Mouse (Mus musculus) monocyte, adult 5-6 weeks (primary cell): Measurements from ENCODE around the gene Gm20605. TPM values are rescaled to one million over a fixed set of nuclear protein-coding genes. Genes with fewer than 3 reads are reported as not detected.
"Not testable (repeated sequence)": the region's sequence is repeated elsewhere in the genome, so short reads cannot be mapped to it uniquely, and the experiment has no call there.

Experiments
- ATAC-seq: fragments of 153-309, 156-312 bp; replicated peaks from 2 replicates; pipeline ENCODE4 v1.8.0; 2017; ENCODE audit warnings: mild to moderate bottlenecking; ENCODE audit not compliant: low TSS enrichment, insufficient number of reproducible peaks, severe bottlenecking, poor library complexity, low FRiP score
- total RNA-seq: library from RNA; stranded (forward); fragments of 200-1000, 200-491, 200-594 nt; gene quantifications from 3 replicates; pipeline ENCODE4 v1.2.3, GENCODE M21; 2017

Gene Gm20605
- total RNA-seq, 1 experiment from 2014 or later, result 12.9 TPM

DNA sequence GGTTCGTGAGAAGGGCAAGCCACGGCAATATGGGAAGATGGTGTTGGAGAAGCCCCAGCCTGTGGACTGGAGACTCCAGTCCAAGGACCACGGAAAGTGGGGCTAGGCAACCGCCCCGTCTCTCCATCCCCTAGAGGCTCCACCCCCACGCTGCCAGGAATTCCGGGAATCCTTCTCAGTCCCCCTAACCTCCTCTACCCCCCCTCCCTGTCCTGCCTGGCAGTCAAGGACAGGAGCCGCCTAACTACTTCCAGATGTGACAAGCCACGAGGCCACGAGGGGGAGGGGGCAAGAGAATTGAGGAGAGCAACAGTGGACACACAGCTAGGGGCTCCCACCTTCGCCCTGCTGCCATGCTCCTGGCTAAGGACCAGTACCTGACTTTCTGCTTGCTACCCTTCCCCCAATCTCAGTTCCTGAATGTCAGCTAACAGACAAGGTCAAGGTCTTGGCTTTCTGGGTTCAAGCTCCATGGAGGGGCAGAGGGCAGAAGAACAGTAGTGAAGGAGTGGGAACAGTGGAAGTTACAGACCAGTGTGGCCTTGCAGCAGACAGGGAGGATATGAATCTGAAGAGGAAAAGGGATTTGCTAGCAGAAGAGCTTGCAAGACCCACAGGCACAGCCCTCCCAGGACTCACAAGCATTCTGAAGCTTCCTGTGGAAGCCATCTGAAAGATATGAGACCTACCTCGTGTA, 18.3 kb upstream of the Gm20605 start:
- no peak for ATAC-seq

DNA sequence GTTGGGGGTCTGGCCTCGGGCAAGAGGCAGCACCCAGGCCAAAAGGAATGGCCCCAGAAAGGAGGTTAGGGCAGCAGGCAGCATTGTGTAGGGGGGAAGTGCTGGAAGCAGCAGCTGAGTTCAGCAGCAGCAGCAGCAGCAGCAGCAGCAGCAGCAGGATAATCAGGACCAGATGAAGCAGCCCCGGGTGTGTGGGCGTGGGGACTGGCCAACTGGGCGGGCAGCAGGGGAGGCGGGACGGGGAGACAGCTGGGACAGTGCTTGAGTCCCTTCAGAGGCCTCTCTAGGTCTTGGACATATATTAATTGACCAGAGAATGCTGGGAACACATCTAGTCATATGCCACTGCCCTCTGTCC, 17.8 kb upstream of the Gm20605 start:
- no peak for ATAC-seq

DNA sequence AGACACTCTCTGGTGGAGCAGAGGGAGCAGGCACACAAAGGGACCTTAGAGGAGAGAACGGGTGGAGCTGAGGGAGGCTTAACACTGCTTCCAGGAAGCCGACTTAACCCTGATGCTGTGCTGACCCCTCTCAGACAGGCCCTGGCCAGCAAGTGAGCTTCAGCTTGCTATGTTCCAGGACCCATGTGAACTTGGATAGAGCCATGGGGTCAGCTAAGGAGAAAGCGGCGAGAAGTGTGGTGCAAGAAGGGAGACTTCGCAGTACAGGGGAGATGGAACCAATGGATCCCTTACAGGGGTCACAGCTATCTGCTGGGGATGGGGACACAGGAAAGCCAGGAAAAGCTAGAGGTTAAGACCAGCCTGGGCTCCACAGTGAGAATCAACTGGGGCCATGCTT, 15.9 kb upstream of the Gm20605 start:
- ATAC-seq, result no peak

DNA sequence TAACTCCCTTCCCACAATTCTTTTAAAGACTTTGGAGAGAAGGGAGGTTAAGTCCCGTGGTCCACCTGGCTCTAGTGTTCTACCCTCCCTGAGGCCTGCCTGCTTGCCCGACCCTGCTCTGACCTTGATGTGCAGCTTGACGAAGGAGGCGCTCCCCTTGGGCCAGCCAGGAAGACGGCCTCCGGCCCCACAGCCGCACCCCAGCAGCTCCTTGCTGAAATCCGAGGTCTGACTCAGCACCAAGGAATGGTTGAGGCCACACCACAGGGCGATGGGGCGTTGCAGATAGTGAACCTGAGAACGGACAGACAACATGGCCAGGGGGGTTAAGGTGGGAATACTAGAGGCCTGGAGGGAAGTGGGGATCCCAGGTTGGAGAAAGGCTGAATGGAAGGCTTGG, 15.4 kb upstream of the Gm20605 start, which contains the start of gene Pcolce:
Gene Pcolce (minus strand): TSS at position 235 of the 400 bp plus-strand sequence.
- ATAC-seq, result no peak

DNA sequence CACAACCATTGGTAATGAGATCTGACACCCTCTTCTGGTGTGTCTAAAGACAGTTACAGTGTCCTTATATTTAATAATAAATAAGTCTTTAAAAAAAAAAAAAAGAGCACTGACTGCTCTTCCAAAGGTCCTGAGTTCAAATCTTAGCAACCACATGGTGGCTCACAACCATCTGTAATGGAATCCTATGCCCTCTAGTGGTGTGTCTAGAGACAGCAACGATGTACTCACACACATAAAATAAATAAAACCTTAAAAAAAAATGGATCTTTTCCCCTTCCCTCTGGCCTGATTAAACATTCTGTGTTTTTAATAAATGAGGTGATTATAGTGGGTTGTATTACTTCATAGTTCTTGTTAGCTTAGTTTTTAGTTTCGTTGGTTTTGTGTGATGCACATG, 14.1 kb upstream of the Gm20605 start:
- not testable (repeated sequence) for ATAC-seq

DNA sequence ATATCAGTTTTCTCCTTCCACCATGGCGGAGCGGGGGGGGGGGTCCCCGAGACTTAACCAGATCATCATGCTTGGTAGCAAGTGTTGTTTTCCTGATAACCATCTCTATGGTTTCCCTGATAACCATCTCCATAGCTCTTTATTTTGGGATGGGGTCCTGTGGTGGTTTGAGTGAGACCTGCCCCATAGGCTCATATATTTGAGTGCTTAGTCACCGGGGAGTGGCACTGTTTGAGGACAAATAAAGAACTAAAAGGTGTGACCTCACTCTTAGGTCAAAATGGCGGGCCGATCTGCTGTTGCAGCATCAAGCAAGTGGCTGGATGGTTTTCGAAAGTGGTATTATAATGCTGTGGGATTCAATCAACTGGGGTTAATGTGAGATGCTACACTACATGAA, 13.6 kb upstream of the Gm20605 start:
- no peak for ATAC-seq

DNA sequence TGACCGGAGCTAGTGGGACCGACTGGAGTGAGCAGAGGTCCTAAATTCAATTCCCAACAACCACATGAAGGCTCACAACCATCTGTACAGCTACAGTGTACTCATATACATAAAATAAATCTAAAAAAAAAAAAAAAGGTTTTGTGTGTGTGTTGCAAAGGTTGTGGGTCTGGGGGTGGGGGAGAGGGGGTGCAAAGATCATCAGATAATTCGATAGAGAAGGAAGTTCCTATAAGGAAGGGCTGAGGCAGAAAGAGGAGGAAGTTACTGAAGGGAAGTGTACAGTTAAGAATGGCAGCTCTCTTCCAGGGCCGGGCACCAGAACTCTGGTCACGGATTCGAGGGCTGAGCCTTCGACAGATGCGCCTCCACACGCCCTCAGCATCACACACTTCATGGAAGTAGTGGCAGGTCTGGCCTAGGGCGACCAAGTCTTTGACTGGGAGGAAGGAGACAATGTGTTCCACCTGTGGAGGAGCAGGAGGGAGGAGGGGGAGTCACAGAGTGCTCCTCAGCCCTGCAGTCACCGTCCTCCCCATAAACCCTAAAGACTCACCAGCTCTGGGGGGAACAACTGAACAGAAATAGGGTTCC, 4.9 kb upstream of the Gm20605 start:
- ATAC-seq, result peak; percentile 34

DNA sequence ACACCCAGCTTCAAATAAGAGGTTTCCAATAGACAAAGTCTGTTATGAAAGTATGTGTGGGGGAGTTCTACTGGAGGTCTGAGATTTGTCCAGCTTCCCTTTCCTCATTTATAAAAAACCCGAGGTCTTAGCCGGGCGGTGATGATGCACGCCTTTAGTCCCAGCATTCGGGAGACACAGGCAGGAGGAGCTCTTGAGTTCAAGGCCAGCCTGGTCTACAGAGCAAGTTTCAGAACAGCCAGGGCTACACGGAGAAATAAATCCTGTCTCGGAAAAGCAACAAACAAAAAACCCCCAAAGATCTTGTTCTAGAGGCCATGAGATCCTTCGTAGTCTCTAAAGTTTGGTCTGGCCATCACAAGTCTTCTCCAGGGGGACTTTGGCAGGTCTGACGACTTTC, 984 bp upstream of the Gm20605 start:
- no peak for ATAC-seq

DNA sequence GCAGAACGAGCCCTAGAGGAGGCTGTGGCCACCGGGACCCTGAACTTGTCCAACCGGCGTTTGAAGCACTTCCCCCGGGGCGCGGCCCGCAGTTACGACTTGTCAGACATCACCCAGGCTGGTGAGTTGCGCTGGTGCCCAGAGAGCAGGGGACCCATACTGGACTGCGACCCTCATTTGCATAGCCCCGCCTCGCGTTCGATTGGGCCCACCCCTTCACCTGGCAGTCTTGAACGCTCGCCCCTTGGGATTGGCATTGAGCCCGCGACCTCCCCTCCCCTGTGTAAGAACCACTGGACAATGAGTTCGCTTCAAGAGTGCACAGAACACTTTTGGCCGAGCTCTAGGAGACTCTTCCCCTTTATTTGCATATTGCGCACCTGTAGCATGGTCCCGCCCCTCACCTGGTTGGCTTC, 339 bp downstream of the Gm20605 start:
- ATAC-seq, result no peak

DNA sequence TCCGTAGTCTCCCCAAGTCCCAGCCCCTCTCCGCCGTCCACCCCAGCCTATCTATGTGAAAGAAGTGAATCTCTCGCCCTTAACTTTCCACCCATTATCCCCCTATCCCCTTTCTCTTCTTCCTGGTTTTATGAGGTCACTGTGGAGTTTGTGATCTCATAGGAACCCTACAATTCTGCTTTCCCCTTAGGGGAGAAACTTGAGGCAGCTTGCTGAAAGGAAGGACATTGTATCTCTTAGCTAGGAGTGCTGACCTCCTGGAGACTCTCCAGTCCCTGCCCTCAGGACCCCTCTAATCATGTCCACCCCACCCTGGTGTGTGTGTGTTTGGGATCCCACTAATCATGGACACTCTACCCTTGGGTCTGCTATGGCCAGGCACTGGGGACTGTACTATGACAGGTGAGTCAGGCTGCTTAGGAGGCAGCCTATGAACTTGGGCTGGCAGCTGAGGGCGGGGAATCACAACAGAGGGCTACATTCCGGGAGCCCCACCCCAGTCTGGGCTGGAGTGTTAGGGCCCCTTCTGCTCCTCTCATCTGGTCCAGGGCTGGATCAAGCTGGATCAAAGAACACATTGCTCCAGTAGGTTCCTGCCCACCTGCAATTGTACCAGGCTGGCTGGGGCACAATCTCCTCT, 1.1 kb downstream of the Gm20605 start:
- ATAC-seq, result no peak

DNA sequence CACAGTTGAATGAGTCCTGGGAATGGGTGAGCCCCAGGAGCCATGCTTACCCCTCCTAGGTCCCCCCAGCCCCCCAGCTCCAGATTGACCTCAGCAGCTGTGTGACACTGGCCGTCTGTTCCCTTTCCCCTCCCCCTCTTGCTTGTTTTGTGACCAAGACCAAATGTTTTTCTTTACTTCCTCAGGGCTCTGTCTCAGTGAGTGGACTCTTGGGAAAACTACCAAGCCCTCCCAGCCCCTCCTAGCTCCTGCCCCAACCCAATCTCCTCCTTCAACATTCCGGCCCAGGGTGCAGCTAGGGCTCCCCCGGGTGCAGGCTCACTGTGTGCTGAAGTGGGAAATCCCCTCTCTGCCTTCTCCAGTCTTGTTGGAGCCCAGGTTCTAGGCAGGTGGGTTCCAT, 1.6 kb downstream of the Gm20605 start:
- ATAC-seq, result no peak

DNA sequence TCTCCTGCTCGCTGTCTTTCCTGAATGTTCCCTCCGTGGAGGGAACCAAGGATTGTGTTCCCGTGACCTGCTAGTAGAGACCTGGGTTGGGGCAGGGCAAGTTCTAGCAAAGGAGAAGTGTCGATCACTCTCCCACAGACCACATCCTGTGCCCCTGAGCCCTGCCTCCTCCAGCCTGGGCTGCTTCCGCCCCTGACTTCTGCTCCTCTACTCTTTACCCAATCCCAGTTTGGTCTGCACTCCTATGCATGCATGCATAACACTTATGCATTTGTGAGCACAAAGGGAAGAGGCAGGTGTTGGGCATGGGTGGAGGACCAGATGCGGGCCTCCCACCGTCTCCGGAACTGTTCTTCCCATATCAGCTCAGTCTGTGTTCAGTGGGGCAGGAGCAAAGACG, 2.2 kb downstream of the Gm20605 start:
- ATAC-seq, result peak; percentile 73

DNA sequence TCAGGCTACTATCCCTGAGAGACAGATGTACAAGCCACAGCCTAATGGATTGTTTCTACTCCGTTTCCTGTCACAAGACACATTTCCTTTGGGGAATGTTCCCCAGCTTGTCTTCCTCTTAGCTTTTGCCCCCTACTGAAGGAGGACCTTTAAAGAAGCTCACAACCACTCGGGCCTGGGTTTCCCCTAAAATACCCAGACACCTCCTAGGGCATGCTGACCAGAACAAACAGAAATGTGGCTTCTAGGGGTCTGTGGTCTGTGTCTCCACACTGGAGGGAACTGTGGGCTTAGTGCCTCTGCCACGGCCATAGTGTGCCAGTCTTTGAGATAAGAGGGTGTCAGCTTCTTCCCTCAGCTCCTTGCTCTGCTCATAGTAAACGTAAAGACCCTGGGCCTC, 2.6 kb downstream of the Gm20605 start:
- no peak for ATAC-seq

DNA sequence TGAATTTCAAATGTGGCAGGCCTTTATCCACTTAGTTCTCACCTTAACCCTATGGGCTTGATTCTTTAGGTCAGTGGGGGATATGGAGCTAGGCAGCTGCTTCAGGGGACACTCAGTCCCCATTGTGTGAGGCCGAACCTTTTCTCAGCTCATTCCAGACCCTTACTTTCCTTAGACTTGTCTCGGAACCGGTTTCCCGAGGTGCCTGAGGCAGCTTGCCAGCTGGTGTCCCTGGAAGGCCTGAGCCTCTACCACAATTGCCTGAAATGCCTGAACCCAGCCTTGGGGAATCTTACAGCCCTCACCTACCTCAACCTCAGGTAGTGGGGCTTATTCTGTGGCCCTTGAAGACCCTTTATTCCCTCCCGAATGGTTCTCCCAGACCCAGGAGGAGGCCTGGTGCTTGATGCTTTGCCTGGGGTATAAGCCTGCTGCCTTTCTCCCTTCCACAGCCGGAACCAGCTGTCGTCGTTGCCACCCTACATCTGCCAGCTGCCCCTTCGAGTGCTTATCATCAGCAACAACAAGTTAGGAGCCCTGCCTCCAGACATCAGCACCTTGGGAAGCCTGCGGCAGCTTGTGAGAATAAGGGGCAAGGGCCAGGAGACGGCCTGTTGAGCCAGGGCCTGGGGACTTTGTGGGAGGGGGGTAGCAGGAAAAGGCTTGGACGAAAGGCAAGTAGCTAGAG, 4.6 kb downstream of the Gm20605 start:
- ATAC-seq, result no peak

DNA sequence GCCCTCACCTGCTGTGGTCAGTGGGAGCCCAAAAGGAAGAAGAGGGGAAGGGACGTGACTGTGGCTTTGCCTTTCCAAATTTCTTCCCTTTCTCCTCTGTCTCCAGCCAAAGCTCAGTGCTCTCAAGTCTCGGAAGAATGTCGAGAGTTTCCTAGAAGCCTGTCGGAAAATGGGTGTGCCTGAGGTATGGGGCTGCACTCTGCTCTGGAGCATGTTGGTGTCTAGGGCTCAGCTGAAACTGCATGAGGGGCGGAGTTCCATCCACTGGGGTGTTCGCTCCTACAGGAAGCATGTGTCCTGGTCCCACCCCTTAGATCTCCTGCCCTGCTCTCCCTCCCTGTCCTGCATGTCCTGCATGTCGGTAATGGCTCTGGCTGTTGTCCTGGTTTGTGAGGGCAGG, 10.5 kb downstream of the Gm20605 start:
- ATAC-seq, result no peak

DNA sequence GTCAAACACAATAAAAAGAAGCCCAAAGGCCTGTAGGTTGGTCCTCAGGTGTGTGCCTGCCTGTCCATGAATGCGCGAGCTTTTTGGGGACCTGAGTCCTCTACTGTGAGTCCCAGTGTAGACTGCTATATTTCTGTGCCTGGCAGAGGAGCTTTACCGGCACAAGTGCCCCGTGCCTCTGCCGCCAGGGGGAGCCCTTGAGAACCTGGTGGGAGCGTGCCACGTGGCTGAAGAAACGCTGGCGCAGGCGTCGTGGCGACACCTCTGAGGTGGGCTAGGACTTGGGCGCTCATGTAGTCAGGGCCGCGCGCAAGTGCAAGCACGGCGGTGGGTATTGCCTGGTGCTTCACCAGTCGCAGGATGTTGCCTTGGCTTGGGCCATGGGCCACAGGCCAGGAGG, 12.1 kb downstream of the Gm20605 start, which contains the start of gene Sap25:
Gene Sap25 (plus strand): TSS at position 281 of the 400 bp plus-strand sequence.
- no peak for ATAC-seq

DNA sequence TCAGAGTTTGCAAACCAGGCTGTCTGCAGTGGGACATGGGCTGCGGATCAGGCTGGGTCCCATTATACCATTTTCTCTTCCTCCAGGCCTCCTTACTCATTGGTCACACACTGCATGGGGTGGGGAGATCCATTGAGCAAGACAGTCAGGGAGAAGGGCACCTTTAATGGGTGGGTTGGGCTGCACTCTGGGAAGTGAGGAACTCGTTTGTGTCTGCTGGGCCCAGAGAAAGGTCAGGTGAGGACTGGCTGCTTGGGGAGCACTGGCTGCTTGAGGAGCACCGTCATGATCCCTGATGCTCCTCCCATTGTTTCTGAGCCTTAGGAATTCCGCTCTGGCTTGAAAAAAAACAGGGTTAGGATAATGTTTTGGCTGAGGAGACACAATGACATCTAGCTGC, 13.9 kb downstream of the Gm20605 start:
- ATAC-seq, result no peak

DNA sequence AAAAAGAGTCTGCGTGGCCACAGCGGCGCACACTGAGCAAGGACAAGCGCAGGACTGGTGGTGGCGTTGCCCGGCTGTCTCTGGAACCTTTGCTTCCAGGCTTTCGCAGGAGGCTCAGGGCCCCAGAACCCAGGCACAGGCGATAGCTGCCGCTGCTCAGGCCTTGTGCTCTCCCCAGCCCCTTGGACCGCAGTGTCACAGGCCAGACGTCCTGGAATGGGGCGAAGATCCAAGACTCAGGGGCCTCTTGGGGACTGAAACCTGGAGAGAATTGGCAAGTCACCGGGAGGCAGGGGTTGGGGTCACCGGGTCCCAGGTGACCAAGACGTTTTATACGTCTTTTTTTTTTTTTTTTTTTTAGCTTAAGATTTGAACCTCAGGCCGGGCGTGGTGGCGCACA, 15.5 kb downstream of the Gm20605 start:
- no peak for ATAC-seq

DNA sequence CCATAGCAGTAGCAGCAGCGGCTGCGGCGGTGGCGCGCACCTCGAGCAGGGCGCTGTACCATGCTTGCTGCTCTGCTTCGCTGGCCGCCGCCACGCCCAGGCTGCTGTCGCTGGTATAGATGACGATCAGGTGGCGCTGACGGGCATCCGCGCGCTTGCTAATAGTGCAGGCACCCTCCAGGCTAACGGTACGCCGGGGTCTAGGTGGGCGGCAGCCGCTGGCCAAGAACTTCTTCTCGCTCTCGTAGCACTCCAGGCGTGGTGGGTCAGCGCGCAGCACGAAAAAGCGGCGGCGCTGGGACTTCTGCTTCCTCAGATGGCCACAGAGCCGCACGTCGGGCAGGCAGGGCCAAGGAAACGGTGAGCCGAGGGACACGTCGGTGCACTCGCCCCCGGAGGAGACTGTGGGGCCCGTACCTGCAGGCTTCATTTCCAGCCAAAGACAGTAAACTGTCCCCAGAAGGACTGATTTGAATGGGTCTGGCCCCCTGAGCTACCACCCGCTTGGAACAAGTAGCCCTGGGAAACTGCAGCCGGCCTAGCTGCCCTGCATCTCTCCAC, 16.2 kb downstream of the Gm20605 start:
- 0 out of 2 replicates have a peak, but pooled peaks have one; percentile 12 for ATAC-seq
